Mouse (Mus musculus) myocyte (in vitro differentiated cells): Measurements from ENCODE around the gene Dusp12. TPM values are rescaled to one million over a fixed set of nuclear protein-coding genes. Genes with fewer than 3 reads are reported as not detected.

Experiments used
- H3K27me3 ChIP-seq: one replicate; pipeline ENCODE4 v1.6.1; 2011; ENCODE audit not compliant: control insufficient read depth, insufficient read depth, insufficient read length
- H3K36me3 ChIP-seq: one replicate; pipeline ENCODE4 v1.6.1; 2011; ENCODE audit not compliant: control insufficient read depth, insufficient read depth
- H3K4me2 ChIP-seq: one replicate; pipeline ENCODE4 v1.6.1; 2011; ENCODE audit warnings: low read depth, control low read depth
- H3K4me3 ChIP-seq: one replicate; pipeline ENCODE4 v1.5.1; 2011; ENCODE audit warnings: mild to moderate bottlenecking, control low read depth, moderate library complexity
- H3K79me2 ChIP-seq: one replicate; pipeline ENCODE4 v1.6.1; 2011; ENCODE audit not compliant: control insufficient read depth, insufficient read depth
- H3ac ChIP-seq: one replicate; pipeline ENCODE4 v1.6.1; 2011; ENCODE audit not compliant: control insufficient read depth, insufficient read length
- CEBPB ChIP-seq: IDR thresholded peaks from 2 replicates; pipeline ENCODE4 v1.6.1; 2011; ENCODE audit warnings: mild to moderate bottlenecking, moderate library complexity; ENCODE audit not compliant: poor library complexity, insufficient read depth, severe bottlenecking
- E2F4 ChIP-seq: IDR thresholded peaks from one replicate; pipeline ENCODE4 v1.6.1; 2011; ENCODE audit warnings: mild to moderate bottlenecking, control low read depth, moderate library complexity; ENCODE audit not compliant: insufficient read depth
- MAX ChIP-seq: IDR thresholded peaks from one replicate; pipeline ENCODE4 v1.6.1; 2011; ENCODE audit warnings: low read depth, mild to moderate bottlenecking, control low read depth
- MYOD1 ChIP-seq, 3 experiments: IDR thresholded peaks; one replicate each; pipeline ENCODE4 v1.6.1; 2011; ENCODE audit warnings: control low read depth in 2 of 3, low read depth in 2 of 3, mild to moderate bottlenecking in 2 of 3, moderate library complexity in 1 of 3; ENCODE audit not compliant: insufficient read length in 2 of 3, control insufficient read depth in 1 of 3
- MYOG ChIP-seq, 3 experiments: IDR thresholded peaks; one replicate each; pipeline ENCODE4 v1.6.1; 2011; ENCODE audit warnings: control low read depth in 2 of 3, low read depth in 2 of 3, mild to moderate bottlenecking in 2 of 3; ENCODE audit not compliant: insufficient read length in 2 of 3, control insufficient read depth in 1 of 3, insufficient read depth in 1 of 3
- POLR2A ChIP-seq: IDR thresholded peaks from one replicate; pipeline ENCODE4 v1.6.1; 2011; ENCODE audit warnings: low read depth, mild to moderate bottlenecking, control low read depth, moderate library complexity; ENCODE audit not compliant: insufficient read length
- POLR2AphosphoS2 ChIP-seq: IDR thresholded peaks from one replicate; pipeline ENCODE4 v1.6.1; 2011; ENCODE audit warnings: low read depth, control low read depth; ENCODE audit not compliant: insufficient read length
- REST ChIP-seq: IDR thresholded peaks from one replicate; pipeline ENCODE4 v1.6.1; 2011; ENCODE audit warnings: mild to moderate bottlenecking, control low read depth, moderate library complexity; ENCODE audit not compliant: insufficient read depth, insufficient read length
- SRF ChIP-seq: IDR thresholded peaks from one replicate; pipeline ENCODE4 v1.6.1; 2011; ENCODE audit warnings: low read depth; ENCODE audit not compliant: control insufficient read depth, insufficient read length
- TCF12 ChIP-seq: IDR thresholded peaks from one replicate; pipeline ENCODE4 v1.6.1; 2011; ENCODE audit warnings: mild to moderate bottlenecking, control low read depth; ENCODE audit not compliant: poor library complexity, insufficient read depth, severe bottlenecking
- TCF3 ChIP-seq: IDR thresholded peaks from one replicate; pipeline ENCODE4 v1.6.1; 2011; ENCODE audit warnings: low read depth, control low read depth; ENCODE audit not compliant: insufficient read length
- USF1 ChIP-seq: IDR thresholded peaks from one replicate; pipeline ENCODE4 v1.6.1; 2011; ENCODE audit warnings: low read depth, mild to moderate bottlenecking, control low read depth, moderate library complexity
- polyA plus RNA-seq: library from polyadenylated mRNA; unstranded; fragments of >200 nt; fragmentation: generic; extraction: Trizol; gene quantifications from one replicate; pipeline ENCODE4 v1.2.1, GENCODE M21; 2012; ENCODE audit warnings: missing spikeins

Dusp12 gene
- polyA plus RNA-seq, 1 experiment = 26.8 TPM

DNA sequence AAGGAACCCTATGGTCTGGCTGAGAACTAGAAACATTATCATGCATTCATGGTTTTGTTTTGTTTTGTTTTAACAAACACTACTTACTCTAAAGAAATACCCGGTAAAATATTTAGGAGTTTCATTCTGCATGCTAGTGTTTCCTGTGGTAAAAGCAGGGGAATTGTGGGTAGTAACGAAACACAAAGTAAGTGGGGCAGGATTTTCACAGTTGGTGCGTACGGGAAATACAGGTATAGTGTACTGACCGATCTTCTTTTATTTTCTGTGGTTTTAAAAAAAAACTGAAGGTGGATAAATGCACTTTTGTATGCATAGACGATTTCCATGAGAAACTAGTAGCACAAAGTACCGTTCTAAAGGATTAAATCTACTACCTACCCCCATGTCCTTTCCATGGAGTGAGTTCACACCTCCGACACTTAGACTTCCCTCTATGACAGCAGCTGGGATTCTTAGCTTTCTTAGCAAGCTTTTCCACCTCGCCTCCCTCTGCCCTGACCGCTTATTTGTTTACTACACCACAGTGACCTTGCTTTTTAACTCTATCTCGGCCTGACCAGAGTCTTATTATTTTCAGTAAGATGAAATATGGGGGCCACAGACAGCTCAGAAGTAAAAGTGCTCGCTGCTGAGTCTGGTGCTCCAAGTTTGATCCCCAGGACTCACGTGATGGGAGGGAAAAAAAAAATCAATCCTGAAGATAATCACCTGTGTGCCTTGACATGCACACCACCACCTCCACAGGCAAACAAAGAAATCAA lies 23.5 kb downstream of the Dusp12 start:
- Histone ChIP-seq H3K4me2 (no peak overlapping the region), H3K27me3 (no peaks in the 10 kb centered on the region), H3K79me2 (peaks cover 99% of the 10 kb centered on the region), H3ac (no peak overlapping the region), H3K4me3 (no peak overlapping the region), H3K36me3 (no peaks in the 10 kb centered on the region)
- TF ChIP-seq E2F4 (no peak), SRF (no peak), REST (no peak), MYOD1 (IDR thresholded peaks at IDR 0.05; ENCODE audit: control insufficient read depth in 1 of 3, insufficient read length in 2 of 3, low read depth in 2 of 3) (no peak)

DNA sequence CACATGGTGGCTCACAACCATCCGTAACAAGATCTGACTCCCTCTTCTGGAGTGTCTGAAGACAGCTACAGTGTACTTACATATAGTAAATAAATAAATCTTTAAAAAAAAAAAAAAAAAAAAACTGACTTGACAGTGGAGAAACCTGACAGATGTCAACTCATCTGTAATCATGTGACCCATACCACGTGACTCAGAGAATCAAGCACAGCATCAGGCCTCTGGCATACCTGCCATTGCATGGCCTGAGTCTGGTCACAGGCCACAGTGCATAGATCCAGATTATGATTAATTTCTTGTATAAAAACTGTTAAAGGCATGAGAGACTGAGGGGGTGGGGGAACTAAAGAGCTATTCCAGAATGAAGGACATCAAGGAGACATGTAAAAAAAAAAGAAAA lies 26.5 kb downstream of the Dusp12 start:
- H3K4me3 ChIP-seq = no peak overlapping the region

DNA sequence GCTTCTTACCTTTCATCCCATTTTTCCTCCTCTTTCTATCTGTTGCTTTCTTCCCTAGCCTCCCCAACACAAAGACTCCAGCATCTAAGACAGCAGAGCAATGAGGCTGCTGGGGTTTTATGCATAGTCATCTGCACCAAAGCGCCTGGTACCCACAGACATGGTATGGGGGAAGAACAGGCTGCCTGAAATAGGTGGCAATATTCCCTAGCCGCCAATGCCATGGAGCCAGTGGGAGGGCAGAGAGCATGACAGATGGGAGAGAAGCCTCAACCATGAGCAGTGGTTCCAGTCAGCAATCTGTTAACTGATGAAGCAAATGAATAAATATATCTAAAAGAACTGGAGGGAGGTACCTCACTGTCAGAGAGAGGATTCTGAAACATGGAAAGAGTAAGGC lies 28.0 kb downstream of the Dusp12 start:
- H3K4me3 ChIP-seq = no peak overlapping the region
- no peak overlapping the region for H3ac ChIP-seq
- peaks cover 14% of the 10 kb centered on the region for H3K36me3 ChIP-seq
- no peaks in the 10 kb centered on the region for H3K27me3 ChIP-seq
- TF ChIP-seq MAX (no peak), MYOG (IDR thresholded peaks at IDR 0.05; ENCODE audit: control insufficient read depth in 1 of 3, insufficient read depth in 1 of 3, insufficient read length in 2 of 3, low read depth in 2 of 3) (no peak), REST (no peak), TCF3 (no peak), CEBPB (no peak), POLR2A (no peak), MYOD1 (IDR thresholded peaks at IDR 0.05; ENCODE audit: control insufficient read depth in 1 of 3, insufficient read length in 2 of 3, low read depth in 2 of 3) (no peak), POLR2AphosphoS2 (no peak), E2F4 (no peak), TCF12 (no peak), SRF (no peak), USF1 (no peak)
- no peak overlapping the region for H3K4me2 ChIP-seq
- H3K79me2 ChIP-seq = peaks cover 78% of the 10 kb centered on the region

More for the DNA sequence above, 26.5 kb downstream of the Dusp12 start:
- Histone ChIP-seq H3K4me2 (no peak overlapping the region), H3K36me3 (peaks cover 6% of the 10 kb centered on the region), H3ac (no peak overlapping the region), H3K79me2 (peaks cover 93% of the 10 kb centered on the region), H3K27me3 (no peaks in the 10 kb centered on the region)
- TF ChIP-seq TCF12 (no peak), USF1 (no peak), POLR2AphosphoS2 (no peak), CEBPB (no peak), TCF3 (no peak), MYOG (IDR thresholded peaks at IDR 0.05; ENCODE audit: control insufficient read depth in 1 of 3, insufficient read depth in 1 of 3, insufficient read length in 2 of 3, low read depth in 2 of 3) (no peak), REST (no peak), POLR2A (no peak), E2F4 (no peak), MYOD1 (IDR thresholded peaks at IDR 0.05; ENCODE audit: control insufficient read depth in 1 of 3, insufficient read length in 2 of 3, low read depth in 2 of 3) (no peak), SRF (no peak)

DNA sequence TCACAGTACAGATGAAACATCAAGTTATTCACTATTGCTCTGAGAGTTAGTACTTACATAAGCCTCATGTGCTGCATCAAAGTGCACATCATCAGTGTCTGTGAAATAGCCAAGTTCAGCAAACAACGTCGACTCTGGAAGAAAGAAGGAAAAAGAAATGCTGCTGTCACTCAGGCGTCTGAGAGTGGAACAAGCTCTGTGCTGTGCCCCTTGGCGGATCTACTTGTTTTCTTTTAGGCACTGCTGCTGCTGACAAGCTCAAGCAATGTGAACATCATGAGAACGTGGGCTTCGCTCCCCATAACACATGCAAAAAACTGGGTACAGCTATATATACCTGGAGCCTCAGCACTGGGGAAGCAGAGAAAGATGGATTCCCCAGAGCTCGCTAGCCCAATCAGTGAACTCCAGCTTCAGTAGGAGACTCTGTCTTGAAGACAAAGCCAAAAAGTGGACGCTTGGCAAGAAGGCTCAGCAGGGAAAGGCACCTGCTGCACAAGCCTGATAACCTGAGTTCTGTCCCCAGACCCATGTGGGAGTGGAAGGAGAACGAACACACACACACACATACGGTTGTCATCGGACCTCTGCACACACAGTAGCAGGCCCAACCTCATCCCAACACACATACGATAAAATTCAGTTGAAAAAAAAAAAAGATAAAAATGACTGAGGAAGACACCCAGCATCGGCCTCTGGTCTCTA lies 30.1 kb downstream of the Dusp12 start:
- peaks cover 64% of the 10 kb centered on the region for H3K79me2 ChIP-seq
- no peaks in the 10 kb centered on the region for H3K27me3 ChIP-seq
- H3K36me3 ChIP-seq = peaks cover 29% of the 10 kb centered on the region
- H3K4me3 ChIP-seq = no peak overlapping the region
- TF ChIP-seq TCF3 = no peak
- TF ChIP-seq REST = no peak
- no peak for TF ChIP-seq E2F4
- TF ChIP-seq POLR2A = no peak
- TF ChIP-seq SRF = no peak
- TF ChIP-seq MAX = no peak
- no peak overlapping the region for H3ac ChIP-seq
- no peak overlapping the region for H3K4me2 ChIP-seq

DNA sequence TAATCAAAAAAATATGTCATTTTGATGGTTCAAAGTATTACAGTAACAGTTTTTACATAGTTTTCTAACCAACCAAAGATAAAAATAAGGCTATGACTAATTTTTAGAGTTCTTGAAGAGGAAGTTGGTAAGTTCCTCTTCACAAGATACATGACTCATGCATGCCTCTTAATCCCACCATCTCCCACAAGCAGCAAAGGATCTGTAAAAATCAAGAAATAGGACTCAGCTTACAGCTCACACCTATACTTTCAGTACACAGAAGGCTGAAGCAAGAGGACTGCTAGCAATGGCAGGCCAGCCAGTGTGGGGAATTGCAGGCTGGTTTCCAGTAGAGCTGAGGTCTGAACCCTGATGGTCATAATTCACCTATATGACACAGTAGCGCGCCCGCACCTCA lies 31.7 kb downstream of the Dusp12 start:
- peak overlapping the region; percentile 68 for H3K4me2 ChIP-seq
- TF ChIP-seq MYOD1 (IDR thresholded peaks at IDR 0.05; ENCODE audit: control insufficient read depth in 1 of 3, insufficient read length in 2 of 3, low read depth in 2 of 3) = no peak
- TF ChIP-seq MAX = no peak
- no peak for TF ChIP-seq TCF12
- TF ChIP-seq E2F4 = no peak
- TF ChIP-seq REST = no peak
- H3K36me3 ChIP-seq = peaks cover 34% of the 10 kb centered on the region
- no peaks in the 10 kb centered on the region for H3K27me3 ChIP-seq
- H3K4me3 ChIP-seq = no peak overlapping the region
- H3ac ChIP-seq = no peak overlapping the region
- H3K79me2 ChIP-seq = peaks cover 49% of the 10 kb centered on the region
